In the genomic region with DNA sequence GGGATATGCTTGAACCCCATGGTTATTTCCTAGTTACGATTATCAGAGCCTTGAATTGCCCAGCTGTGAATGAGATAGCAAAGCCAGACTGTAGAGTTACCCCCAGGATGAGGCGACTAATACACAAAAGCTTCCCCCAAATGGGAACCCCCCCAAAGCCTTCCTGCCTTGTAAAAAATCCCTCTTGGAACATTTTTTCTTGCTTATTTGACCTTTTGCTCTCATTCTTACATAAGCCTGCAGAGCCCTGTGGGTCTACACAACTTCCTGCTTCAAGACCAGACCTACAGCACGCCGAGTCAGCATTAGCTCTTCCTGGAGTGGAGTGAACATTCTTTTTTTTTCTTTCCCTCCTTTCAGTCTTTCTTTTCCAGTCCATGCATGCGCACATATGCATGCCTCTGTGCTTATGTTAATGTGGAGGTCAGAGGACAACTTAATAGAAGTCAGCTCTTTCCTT, we compare ENCODE assay signal across 8 mouse cellular contexts.
DNase-seq lines count a peak whose midpoint lies in the region; ATAC-seq lines count a peak whose summit lies in the region.

No protein-coding gene starts in this region.

- H3K4me3 ChIP-seq in heart, embryonic 10.5 days: no peak overlapping the region
- no peak overlapping the region for H3K4me3 ChIP-seq in heart, embryonic 16.5 days (ENCODE audit: low read length)
- no peak overlapping the region for H3K4me3 ChIP-seq in liver, embryonic 11.5 days (ENCODE audit: low read depth, low read length)

- no peak; the same call in 1 of the 2 replicates for ATAC-seq in heart, embryonic 16.5 days (replicated peaks; ENCODE audit: extremely low read depth, insufficient read depth, low FRiP score)
- peak; percentile 66 for ATAC-seq in liver, embryonic 11.5 days (replicated peaks; ENCODE audit: low FRiP score)

- WGBS in heart, embryonic 10.5 days: 59% methylated on average over 5 of the region's 5 CpGs
- WGBS in heart, embryonic 16.5 days: 46% methylated on average over 5 of the region's 5 CpGs
- 40% methylated on average over 5 of the region's 5 CpGs for WGBS in liver, embryonic 11.5 days

- H3K27me3 ChIP-seq in heart, embryonic 10.5 days (ENCODE audit: insufficient read depth, poor library complexity, severe bottlenecking): no peaks in the 10 kb centered on the region
- H3K27me3 ChIP-seq in heart, embryonic 16.5 days (ENCODE audit: control insufficient read depth, insufficient read depth, low read length): no peaks in the 10 kb centered on the region
- no peaks in the 10 kb centered on the region for H3K27me3 ChIP-seq in liver, embryonic 11.5 days (replicated peaks; ENCODE audit: control insufficient read depth, insufficient read depth, low read length)

- no peaks in the 10 kb centered on the region for H3K36me3 ChIP-seq in heart, embryonic 10.5 days
- H3K36me3 ChIP-seq in heart, embryonic 16.5 days (ENCODE audit: control insufficient read depth, insufficient read depth): no peaks in the 10 kb centered on the region
- H3K36me3 ChIP-seq in liver, embryonic 11.5 days (ENCODE audit: control insufficient read depth, insufficient read depth, low read length): no peaks in the 10 kb centered on the region

- H3K27ac ChIP-seq in heart, embryonic 10.5 days: peak overlapping the region; percentile 75
- peak overlapping the region; percentile 19 for H3K27ac ChIP-seq in heart, embryonic 16.5 days (ENCODE audit: low read length)
- peak overlapping the region; percentile 80 for H3K27ac ChIP-seq in liver, embryonic 11.5 days (ENCODE audit: low read depth, low read length)

- DNase-seq in heart, embryonic 10.5 days (ENCODE audit: low spot score): no peak
- no peak for DNase-seq in heart, postnatal 4 days
- DNase-seq in NIH3T3 (ENCODE audit: low read depth): peak; percentile 70
- DNase-seq in liver, embryonic 11.5 days (ENCODE audit: low spot score): no peak
- DNase-seq in right cerebral cortex, postnatal 36 days (ENCODE audit: low spot score in 2 of 2): no peak
- DNase-seq in ovary, postnatal 14 days (ENCODE audit: low spot score): no peak
- no peak for DNase-seq in urinary bladder, adult 18-20 months (ENCODE audit: low spot score in 2 of 2)

- H3K4me2 ChIP-seq in heart, embryonic 16.5 days (ENCODE audit: low read depth, low read length): no peak overlapping the region
- H3K4me2 ChIP-seq in liver, embryonic 11.5 days: peak overlapping the region; percentile 1; the same call in 1 of the 2 replicates

- peaks cover 19% of the 10 kb centered on the region for H3K4me1 ChIP-seq in heart, embryonic 10.5 days
- no peaks in the 10 kb centered on the region for H3K4me1 ChIP-seq in heart, embryonic 16.5 days (ENCODE audit: control insufficient read depth, insufficient read depth, low read length)
- peaks cover 35% of the 10 kb centered on the region for H3K4me1 ChIP-seq in liver, embryonic 11.5 days (replicated peaks; ENCODE audit: control insufficient read depth, insufficient read depth, low read length)

- H3K9ac ChIP-seq in heart, embryonic 16.5 days (ENCODE audit: low read length): no peak overlapping the region
- peak overlapping the region; percentile 48 for H3K9ac ChIP-seq in liver, embryonic 11.5 days (ENCODE audit: low read depth, low read length)

- no peaks in the 10 kb centered on the region for H3K9me3 ChIP-seq in heart, embryonic 10.5 days
- H3K9me3 ChIP-seq in heart, embryonic 16.5 days (replicated peaks; ENCODE audit: control insufficient read depth, low read length): no peaks in the 10 kb centered on the region
- no peaks in the 10 kb centered on the region for H3K9me3 ChIP-seq in liver, embryonic 11.5 days (ENCODE audit: control insufficient read depth, low read length)

Comparison
In these comparisons a context has a peak if more than half of its experiments do, and no peak if none do; other contexts are left out.
1. H3K27ac ChIP-seq: peak in every context shown above with its lines; median percentile 80 in liver, embryonic 11.5 days; 75 in heart, embryonic 10.5 days; 19 in heart, embryonic 16.5 days.